Mouse (Mus musculus) liver, embryonic 15.5 days (tissue): ENCODE measurements around the gene Selenos. TPM values are rescaled to one million over a fixed set of nuclear protein-coding genes. Genes with fewer than 3 reads are reported as not detected.

Experiments
- ATAC-seq: fragments of 200-750 bp; cut with Nextera tagmentation; 2 replicates; pipeline ENCODE4 v1.8.0; 2017; ENCODE audit warnings: moderate number of reproducible peaks, mild to moderate bottlenecking, moderate library complexity; ENCODE audit not compliant: insufficient read depth
- H3K27ac ChIP-seq: fragments of 300-500 bp; sonication (generic); replicated peaks from 2 replicates; pipeline ENCODE4 v1.5.1; 2015; ENCODE audit warnings: mild to moderate bottlenecking, inconsistent platforms
- H3K27me3 ChIP-seq: fragments of 300-500 bp; sonication (generic); 2 replicates; pipeline ENCODE4 v1.6.1; 2015; ENCODE audit warnings: mild to moderate bottlenecking, inconsistent platforms
- H3K36me3 ChIP-seq: fragments of 300-500 bp; sonication (generic); replicated peaks from 2 replicates; pipeline ENCODE4 v1.6.1; 2015; ENCODE audit warnings: moderate library complexity, mild to moderate bottlenecking, inconsistent platforms
- H3K4me1 ChIP-seq: fragments of 300-500 bp; sonication (generic); replicated peaks from 2 replicates; pipeline ENCODE4 v1.6.1; 2015; ENCODE audit warnings: inconsistent platforms
- H3K4me2 ChIP-seq: fragments of 300-500 bp; sonication (generic); 2 replicates; pipeline ENCODE4 v1.6.1; 2015; ENCODE audit warnings: moderate library complexity, mild to moderate bottlenecking, inconsistent platforms
- H3K4me3 ChIP-seq: fragments of 300-500 bp; sonication (generic); replicated peaks from 2 replicates; pipeline ENCODE4 v1.5.1; 2015; ENCODE audit warnings: mild to moderate bottlenecking, inconsistent platforms
- H3K9ac ChIP-seq: fragments of 300-500 bp; sonication (generic); 2 replicates; pipeline ENCODE4 v1.6.1; 2015; ENCODE audit warnings: moderate library complexity, mild to moderate bottlenecking, inconsistent platforms
- H3K9me3 ChIP-seq: fragments of 300-500 bp; sonication (generic); replicated peaks from 2 replicates; pipeline ENCODE4 v1.6.1; 2016; ENCODE audit warnings: inconsistent platforms
- WGBS: fragments of 180-500 bp; shearing (Covaris S2); methylation state at CpG from one replicate; pipeline ENCODE4 v1.1.7; 2015; ENCODE audit warnings: mixed read lengths; ENCODE audit not compliant: insufficient replicate concordance; 5-methylcytosine and 5-hydroxymethylcytosine counted together
- polyA plus RNA-seq: library from polyadenylated mRNA; unstranded; fragments of >200 nt; fragmentation: Nextera tagmentation; extraction: Ambion mirVana; gene quantifications from 2 replicates; pipeline ENCODE4 v1.2.1, GENCODE M21; 2015

Gene Selenos
- polyA plus RNA-seq: 63.2 and 65.4 TPM in 2 replicates

DNA sequence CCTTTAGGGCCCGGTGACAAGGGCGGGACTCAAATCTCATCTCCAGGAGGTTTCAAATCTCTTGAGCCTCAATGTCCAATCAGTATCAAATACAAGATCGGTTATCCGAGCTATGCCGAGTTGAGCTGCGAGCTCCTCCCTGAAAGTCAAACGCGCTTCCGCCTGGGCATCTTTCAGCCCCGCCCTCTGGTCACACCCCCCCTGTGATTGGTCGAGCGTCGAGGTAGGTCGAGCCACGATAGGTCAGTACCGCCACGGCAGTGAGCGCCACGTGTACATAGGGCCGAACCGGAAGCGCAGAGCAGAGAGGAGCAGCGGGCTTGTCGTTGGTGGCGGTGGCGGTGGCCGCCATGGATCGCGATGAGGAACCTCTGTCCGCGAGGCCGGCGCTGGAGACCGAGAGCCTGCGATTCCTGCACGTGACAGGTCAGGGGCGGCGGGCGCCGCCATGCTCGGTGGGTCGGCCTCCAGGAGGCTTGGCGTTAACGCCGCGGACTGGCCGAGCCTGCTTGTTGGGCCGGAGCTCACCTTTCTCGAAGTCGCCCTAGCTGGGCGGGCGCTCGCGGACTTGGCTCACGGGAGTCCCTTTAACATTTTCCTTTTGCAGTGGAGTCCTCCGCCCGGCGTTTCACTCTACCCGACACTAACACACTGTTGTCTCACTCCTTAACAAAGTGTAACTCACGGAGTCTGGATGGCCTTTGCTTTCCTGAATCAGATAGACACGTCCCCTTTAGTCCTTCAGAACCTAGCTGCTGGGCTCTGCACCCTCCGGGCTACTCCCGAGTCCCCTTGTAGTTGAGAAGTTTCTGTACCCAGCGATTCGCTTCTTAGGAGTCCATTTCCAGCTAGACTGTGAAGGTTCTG lies at the start of gene Selenos:
Selenos (plus strand) TSS at position 286 of the 867 bp plus-strand sequence.
- Histone ChIP-seq H3K4me3 (peak within 1 kb of the TSS; percentile 78), H3K36me3 (peaks cover 48% of the 10 kb centered on the region), H3K27me3 (no peaks in the 10 kb centered on the region), H3K9ac (peak within 1 kb of the TSS; percentile 74), H3K4me1 (peaks cover 38% of the 10 kb centered on the region), H3K27ac (peak within 1 kb of the TSS; percentile 75), H3K9me3 (no peaks in the 10 kb centered on the region), H3K4me2 (peak within 1 kb of the TSS; percentile 98)
- ATAC-seq: peak; percentile 100
- under 1% methylated on average over 65 of the region's 65 CpGs for WGBS

- H3K36me3 ChIP-seq: no peaks in the 10 kb centered on the region
- no peak for ATAC-seq
- no peaks in the 10 kb centered on the region for H3K9me3 ChIP-seq
- no peak overlapping the region for H3K4me3 ChIP-seq
- H3K27me3 ChIP-seq: peaks cover 10% of the 10 kb centered on the region
- no peak overlapping the region for H3K27ac ChIP-seq
- WGBS: 39% methylated on average over 8 of the region's 8 CpGs
- no peak overlapping the region for H3K9ac ChIP-seq
- no peak overlapping the region for H3K4me2 ChIP-seq
- no peaks in the 10 kb centered on the region; the same call in 1 of the 2 replicates for H3K4me1 ChIP-seq
These were observed 42.6 kb upstream of the Selenos start for GRCm38 (mm10) chr7:66036809-66037208.

DNA sequence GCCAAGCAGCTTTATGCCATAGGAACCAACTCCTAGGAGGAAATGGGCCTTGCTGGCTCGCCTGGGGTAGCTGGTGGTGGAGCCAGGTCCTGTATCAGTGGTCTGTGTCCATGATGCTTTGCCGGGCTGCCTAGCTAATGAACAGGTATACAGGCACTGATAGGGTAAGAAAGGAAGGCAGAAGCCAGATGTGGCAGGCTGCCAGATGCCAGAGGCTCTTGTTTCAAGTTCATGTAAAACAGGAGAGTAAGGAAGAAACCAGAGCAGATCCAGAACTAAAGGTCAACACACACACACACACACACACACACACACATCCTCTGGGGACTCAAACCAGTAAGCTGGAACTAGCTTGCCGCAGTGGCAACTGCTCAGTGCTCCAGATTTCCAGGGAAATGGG lies 41.2 kb upstream of the Selenos start:
- H3K36me3 ChIP-seq: no peaks in the 10 kb centered on the region
- H3K9ac ChIP-seq: no peak overlapping the region
- peaks cover 10% of the 10 kb centered on the region for H3K27me3 ChIP-seq
- H3K9me3 ChIP-seq: no peaks in the 10 kb centered on the region
- no peak overlapping the region for H3K27ac ChIP-seq
- no peak for ATAC-seq
- no peak overlapping the region for H3K4me2 ChIP-seq
- 70% methylated on average over 3 of the region's 3 CpGs for WGBS
- no peak overlapping the region for H3K4me3 ChIP-seq
- H3K4me1 ChIP-seq: no peaks in the 10 kb centered on the region; the same call in 1 of the 2 replicates

DNA sequence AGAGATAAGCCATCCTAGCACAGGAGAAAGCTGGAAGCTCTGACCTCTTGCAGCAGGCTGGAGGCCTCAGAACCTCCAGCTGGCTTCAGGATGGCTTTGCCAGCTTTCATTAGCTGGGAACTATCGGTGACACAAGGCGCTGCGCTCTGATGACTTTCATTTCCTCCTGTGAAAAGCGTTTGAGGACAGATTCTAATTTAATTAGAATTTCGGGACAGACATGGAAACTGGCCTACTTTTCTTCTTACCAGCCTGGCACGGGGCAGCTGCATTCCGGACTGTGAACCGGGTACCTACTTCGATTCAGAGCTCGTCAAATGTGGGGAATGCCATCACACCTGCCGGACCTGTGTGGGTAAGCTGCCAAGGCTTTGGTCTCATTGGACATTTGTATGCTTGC lies 40.7 kb upstream of the Selenos start:
- Histone ChIP-seq H3K4me2 (no peak overlapping the region), H3K9ac (no peak overlapping the region), H3K27ac (no peak overlapping the region), H3K4me3 (no peak overlapping the region), H3K9me3 (no peaks in the 10 kb centered on the region), H3K36me3 (no peaks in the 10 kb centered on the region), H3K27me3 (peaks cover 10% of the 10 kb centered on the region), H3K4me1 (no peaks in the 10 kb centered on the region; the same call in 1 of the 2 replicates)
- 71% methylated on average over 11 of the region's 11 CpGs for WGBS
- ATAC-seq: no peak

DNA sequence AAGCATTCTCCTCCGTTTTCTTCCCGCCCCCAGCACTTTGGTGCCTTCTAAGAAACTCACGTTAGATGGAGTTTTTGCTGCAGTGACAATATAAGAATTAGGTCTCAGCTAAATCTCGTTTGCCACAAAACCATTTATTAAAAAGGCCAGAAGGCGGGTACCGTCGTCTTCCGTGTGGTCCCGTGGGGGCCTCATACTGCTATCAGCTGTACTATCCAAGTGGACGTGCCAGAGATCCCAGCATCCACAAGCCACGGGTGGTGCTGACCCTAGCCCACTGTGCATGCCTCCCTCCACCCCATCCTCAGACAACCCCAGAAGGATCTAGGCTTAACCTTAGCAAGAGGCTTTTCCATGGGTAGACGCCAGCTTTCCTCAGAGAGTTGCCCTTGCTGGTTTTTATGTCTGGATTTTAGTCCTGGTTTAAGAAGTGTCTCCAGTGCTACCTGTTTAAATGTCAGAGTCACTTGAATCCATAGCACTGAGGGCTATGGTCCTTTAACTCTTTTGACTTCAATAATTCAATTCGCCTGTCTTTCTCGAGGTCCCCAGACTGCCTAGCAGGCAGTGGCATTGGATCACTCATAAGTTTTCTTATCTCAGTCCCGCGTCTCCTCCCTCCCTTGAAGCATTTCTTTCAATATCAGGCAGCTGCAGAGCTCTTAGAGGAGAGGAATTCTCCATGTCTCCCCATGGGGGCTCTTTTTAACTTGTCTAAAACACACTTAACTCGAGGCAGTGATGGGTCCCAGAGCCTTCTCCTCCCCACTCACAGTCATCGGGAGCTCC lies 39.2 kb upstream of the Selenos start:
- peaks cover 10% of the 10 kb centered on the region for H3K27me3 ChIP-seq
- H3K36me3 ChIP-seq: no peaks in the 10 kb centered on the region
- no peak for ATAC-seq
- H3K4me1 ChIP-seq: no peaks in the 10 kb centered on the region; the same call in 1 of the 2 replicates
- H3K9me3 ChIP-seq: no peaks in the 10 kb centered on the region
- no peak overlapping the region for H3K27ac ChIP-seq
- no peak overlapping the region for H3K4me2 ChIP-seq
- H3K9ac ChIP-seq: no peak overlapping the region
- no peak overlapping the region for H3K4me3 ChIP-seq
- WGBS: 57% methylated on average over 18 of the region's 18 CpGs

DNA sequence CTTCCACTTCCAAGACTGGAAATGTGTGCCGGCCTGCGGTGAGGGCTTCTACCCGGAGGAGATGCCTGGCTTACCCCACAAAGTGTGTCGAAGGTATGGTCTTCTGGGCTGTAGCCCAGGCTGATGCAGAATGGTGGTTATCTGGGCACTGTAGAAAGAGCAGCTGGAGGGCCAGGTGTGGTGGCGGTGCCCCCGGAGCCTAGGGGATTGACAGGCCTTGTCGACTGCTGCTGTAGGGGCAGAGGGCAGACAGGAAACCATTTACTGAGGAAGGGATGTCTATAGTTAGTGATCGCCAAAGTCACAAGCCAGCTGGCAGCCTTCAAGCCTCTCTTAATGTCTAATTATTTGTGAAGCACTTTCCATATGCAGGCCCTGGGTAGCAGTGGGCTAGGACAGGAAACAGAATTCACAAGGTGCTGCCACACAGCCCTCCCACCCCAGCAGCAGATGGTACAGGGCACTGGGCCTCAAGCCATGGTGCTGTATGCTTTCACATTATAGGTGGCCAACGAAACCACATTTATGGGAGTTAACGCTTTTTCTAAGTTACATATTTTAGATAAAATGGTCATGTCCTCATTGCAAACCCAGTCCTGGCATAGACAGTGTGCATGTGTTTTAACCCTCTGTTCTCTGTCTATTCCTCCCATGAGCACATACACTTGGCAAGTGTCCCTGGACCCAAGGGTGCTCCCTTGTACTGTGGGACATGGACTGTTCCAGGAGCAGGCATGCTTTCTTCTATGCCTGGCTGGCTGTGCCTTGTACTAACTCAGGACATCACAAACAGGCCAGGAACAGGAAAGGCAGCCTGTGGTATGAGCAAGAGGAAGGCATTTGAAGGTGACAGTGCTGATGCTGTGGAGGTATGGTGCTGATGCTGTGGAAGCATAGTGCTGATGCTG lies 35.6 kb upstream of the Selenos start, which contains the start of gene Gm45213:
Gm45213 (plus strand) TSS at position 51 of the 908 bp plus-strand sequence.
- Histone ChIP-seq H3K27me3 (no peaks in the 10 kb centered on the region), H3K9ac (no peak within 1 kb of the TSS; the same call in 1 of the 2 replicates), H3K4me1 (peaks cover 2% of the 10 kb centered on the region; the same call in 1 of the 2 replicates), H3K27ac (no peak within 1 kb of the TSS), H3K4me3 (no peak within 1 kb of the TSS), H3K36me3 (no peaks in the 10 kb centered on the region), H3K4me2 (no peak within 1 kb of the TSS), H3K9me3 (no peaks in the 10 kb centered on the region)
- 63% methylated on average over 10 of the region's 10 CpGs for WGBS
- ATAC-seq: no peak

DNA sequence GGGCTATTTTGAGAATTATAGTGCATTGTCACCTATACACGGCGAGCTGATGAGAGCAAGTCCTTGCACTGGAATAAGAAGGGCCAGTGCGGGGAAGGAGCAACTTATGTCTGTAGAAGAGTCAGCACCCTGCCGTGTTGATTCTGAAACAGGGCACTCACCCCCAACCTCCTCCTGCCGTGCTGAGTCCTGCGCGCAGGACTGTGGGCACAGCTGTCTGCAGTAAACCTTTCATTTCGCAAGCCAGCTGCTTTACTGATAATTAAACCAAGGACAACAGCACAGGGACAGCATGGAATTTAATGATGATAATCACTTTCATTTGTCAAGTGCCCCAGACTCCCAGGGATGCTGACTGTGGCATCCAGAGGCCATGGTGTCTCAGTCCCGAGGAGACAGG lies 34.8 kb upstream of the Selenos start:
- Histone ChIP-seq H3K9me3 (no peaks in the 10 kb centered on the region), H3K27me3 (no peaks in the 10 kb centered on the region), H3K4me1 (peaks cover 2% of the 10 kb centered on the region; the same call in 1 of the 2 replicates), H3K4me3 (no peak overlapping the region), H3K4me2 (no peak overlapping the region), H3K27ac (no peak overlapping the region), H3K36me3 (no peaks in the 10 kb centered on the region), H3K9ac (no peak overlapping the region)
- no peak for ATAC-seq
- 53% methylated on average over 9 of the region's 9 CpGs for WGBS

DNA sequence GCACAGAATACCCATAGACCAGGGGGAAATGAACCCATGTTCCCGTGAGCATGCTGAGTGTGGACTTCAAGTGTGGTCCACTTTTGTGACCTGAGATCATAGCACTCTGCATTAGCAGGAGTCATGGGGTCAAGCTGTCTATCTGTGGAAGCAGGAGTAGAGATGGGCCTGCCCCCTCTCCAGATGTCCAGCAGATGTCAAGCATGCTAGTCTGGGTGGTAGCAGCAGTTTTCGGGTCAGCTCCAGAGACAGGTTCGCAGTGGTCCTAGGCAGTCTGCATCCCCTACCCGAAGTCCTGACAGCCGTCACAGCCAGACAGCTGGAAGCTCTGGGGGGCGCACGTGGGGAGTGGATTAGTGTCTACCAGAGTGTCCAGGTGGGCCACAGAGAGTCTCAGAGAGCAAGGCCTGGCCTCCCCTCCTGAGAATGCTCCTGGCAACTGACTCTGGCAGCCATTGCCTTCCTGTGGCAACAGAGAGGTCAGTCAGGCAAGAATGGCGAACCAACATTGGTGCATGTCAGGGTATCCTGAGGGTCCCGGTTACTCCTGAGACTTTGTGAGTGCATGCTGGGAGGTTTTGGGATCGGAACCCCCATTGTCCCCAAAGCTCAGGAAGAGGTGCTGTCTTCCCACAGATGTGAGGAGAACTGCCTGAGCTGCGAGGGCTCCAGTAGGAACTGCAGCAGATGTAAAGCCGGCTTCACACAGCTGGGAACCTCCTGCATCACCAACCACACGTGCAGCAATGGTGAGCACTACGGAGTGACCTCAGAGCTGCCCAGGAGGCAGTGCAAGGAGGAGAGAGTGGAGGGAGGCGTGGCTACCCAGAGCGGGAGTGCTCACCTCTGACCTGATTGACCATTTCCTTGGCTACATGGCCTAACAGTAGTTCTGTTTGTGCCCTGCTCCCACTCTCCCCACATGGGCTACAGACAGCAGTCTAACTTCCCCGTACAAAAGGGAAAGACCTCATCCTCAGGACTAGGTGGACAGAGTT lies 32.2 kb upstream of the Selenos start:
- no peak overlapping the region for H3K9ac ChIP-seq
- 52% methylated on average over 17 of the region's 17 CpGs for WGBS
- H3K9me3 ChIP-seq: no peaks in the 10 kb centered on the region
- no peaks in the 10 kb centered on the region for H3K36me3 ChIP-seq
- no peak overlapping the region for H3K27ac ChIP-seq
- H3K27me3 ChIP-seq: no peaks in the 10 kb centered on the region; the same call in 1 of the 2 replicates
- H3K4me2 ChIP-seq: no peak overlapping the region
- 0 out of 2 replicates have a peak, but pooled peaks cover 2% of the 10 kb centered on the region for H3K4me1 ChIP-seq
- ATAC-seq: no peak; the same call in 1 of the 2 replicates
- H3K4me3 ChIP-seq: no peak overlapping the region

DNA sequence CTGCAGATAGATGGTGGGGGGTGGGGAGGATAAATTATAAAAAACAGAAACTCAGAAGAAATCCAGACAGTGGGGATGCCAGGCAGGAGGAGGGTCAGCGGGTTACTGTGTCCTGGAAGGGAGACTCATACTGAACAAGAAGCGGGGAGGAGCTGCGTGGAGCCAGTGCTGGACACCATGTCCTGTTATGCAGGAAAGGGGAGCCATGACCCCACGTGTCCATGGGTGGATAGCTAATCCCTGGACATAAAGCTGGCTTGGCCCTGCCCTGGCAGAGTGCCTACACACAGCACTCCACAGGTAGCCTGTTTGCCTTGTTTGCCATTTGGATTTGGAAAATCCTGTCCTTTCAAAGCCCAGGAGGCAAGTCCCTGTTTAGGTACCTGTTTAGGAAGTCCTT lies 31.5 kb upstream of the Selenos start:
- no peak overlapping the region for H3K4me3 ChIP-seq
- no peaks in the 10 kb centered on the region for H3K9me3 ChIP-seq
- H3K4me2 ChIP-seq: no peak overlapping the region
- no peak overlapping the region for H3K9ac ChIP-seq
- no peak for ATAC-seq
- no peaks in the 10 kb centered on the region for H3K36me3 ChIP-seq
- WGBS: 63% methylated on average over 4 of the region's 4 CpGs
- H3K4me1 ChIP-seq: 0 out of 2 replicates have a peak, but pooled peaks cover 2% of the 10 kb centered on the region
- no peaks in the 10 kb centered on the region; the same call in 1 of the 2 replicates for H3K27me3 ChIP-seq
- no peak overlapping the region for H3K27ac ChIP-seq
